Mouse (Mus musculus) spleen, postnatal 36 days (tissue): ENCODE results near the gene Armc6.
"Not testable (repeated sequence)": the region's sequence is repeated elsewhere in the genome, so short reads cannot be mapped to it uniquely, and the experiment has no call there.

Source experiments
- DNase-seq, 2 experiments: peaks; one replicate each; pipeline ENCODE4 v3.0.0; 2022; ENCODE audit warnings: low spot score in 2 of 2, mixed read lengths in 1 of 2

Gene Armc6

GRCm38 (mm10) chr8:70230837-70231236 is 3.4 kb downstream of the Armc6 start:
- no peak for DNase-seq

GRCm38 (mm10) chr8:70227997-70228396 is 6.3 kb downstream of the Armc6 start:
- DNase-seq, result no peak

- DNase-seq, result no peak
Observed at GRCm38 (mm10) chr8:70223341-70223740, 10.9 kb downstream of the Armc6 start.

- DNase-seq, result no peak
Observed at GRCm38 (mm10) chr8:70222041-70222440, 12.2 kb downstream of the Armc6 start.

- DNase-seq, result no peak
Observed at GRCm38 (mm10) chr8:70220911-70221310, 13.4 kb downstream of the Armc6 start.

GRCm38 (mm10) chr8:70220236-70220840 is 13.9 kb downstream of the Armc6 start:
- no peak for DNase-seq

GRCm38 (mm10) chr8:70219107-70219684 is 15.1 kb downstream of the Armc6 start:
- no peak for DNase-seq

GRCm38 (mm10) chr8:70217441-70217840 is 16.8 kb downstream of the Armc6 start:
- no peak for DNase-seq

- DNase-seq, result peak in 1 of 2 experiments; percentile 14
Observed at GRCm38 (mm10) chr8:70216566-70216965, 17.7 kb downstream of the Armc6 start.

GRCm38 (mm10) chr8:70216161-70216560 is 18.1 kb downstream of the Armc6 start:
- DNase-seq, result not testable (repeated sequence)

GRCm38 (mm10) chr8:70215092-70215491 is 19.2 kb downstream of the Armc6 start:
- DNase-seq, result no peak

- no peak for DNase-seq
Observed at GRCm38 (mm10) chr8:70214411-70214810, 19.9 kb downstream of the Armc6 start.

GRCm38 (mm10) chr8:70212112-70213055 is 21.9 kb downstream of the Armc6 start, which contains the start of gene Slc25a42:
Gene Slc25a42, minus strand, starts transcription at chr8:70212305.
- DNase-seq, result peak; percentile 98

- DNase-seq, result peak in 1 of 2 experiments; percentile 28
Observed at GRCm38 (mm10) chr8:70211726-70212111, 22.5 kb downstream of the Armc6 start.

GRCm38 (mm10) chr8:70211275-70211674 is 23.0 kb downstream of the Armc6 start:
- no peak for DNase-seq

GRCm38 (mm10) chr8:70210538-70210937 is 23.7 kb downstream of the Armc6 start:
- DNase-seq, result no peak

GRCm38 (mm10) chr8:70208130-70208529 is 26.1 kb downstream of the Armc6 start:
- no peak for DNase-seq

GRCm38 (mm10) chr8:70204757-70205156 is 29.5 kb downstream of the Armc6 start:
- no peak for DNase-seq

- no peak for DNase-seq
Observed at GRCm38 (mm10) chr8:70203072-70203471, 31.2 kb downstream of the Armc6 start.

GRCm38 (mm10) chr8:70201417-70201816 is 32.8 kb downstream of the Armc6 start:
- peak; percentile 38 to 55 for DNase-seq

- peak; percentile 15 to 21 for DNase-seq
Observed at GRCm38 (mm10) chr8:70200098-70200681, 34.1 kb downstream of the Armc6 start.

GRCm38 (mm10) chr8:70197603-70198002 is 36.7 kb downstream of the Armc6 start:
- DNase-seq, result no peak
